Comparison of ENCODE assay signal across 8 mouse cellular contexts in the genomic region with DNA sequence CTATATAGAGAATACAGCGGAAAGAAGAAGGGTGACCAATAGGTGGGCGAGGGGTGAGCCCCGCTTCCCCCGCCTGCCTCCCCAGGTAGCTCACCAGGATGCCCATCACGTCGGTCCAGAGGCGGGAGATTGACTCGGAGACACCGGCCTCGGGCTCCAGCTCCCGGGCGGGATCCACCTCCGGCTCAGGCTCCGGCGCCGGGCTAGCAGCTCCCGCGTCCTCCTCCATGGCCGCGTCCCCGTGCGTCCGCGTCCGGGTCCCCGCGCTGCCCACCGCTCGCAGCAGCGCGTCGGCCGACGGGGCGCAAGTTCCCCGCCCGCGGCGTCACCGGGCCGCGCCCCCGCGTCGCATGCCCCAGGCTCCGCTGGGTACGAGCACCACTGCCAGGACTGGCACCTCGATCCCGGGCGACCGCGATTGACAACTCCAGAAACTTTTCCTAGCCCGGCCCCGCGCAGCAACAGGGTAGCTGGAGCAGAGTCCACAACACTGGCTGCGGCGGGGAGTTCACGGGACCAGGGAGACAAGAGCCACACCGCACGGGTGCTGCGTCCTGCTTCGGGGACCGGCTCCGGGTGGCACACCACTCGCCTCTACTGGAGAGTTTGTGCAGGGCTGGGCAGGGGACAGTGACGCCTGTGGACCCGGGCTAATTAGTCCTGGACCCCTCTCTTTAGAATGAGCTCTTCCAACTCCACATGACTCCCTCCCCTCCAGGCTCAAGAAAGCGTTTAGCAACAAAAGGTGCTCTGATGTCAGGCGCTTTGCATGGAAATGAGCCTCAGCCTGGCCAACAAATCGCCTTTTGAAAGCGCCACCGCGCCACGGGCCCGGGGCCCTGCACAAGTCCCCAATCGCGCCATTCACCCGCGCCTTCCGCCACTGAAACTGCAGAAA. TPM values are rescaled to one million over a fixed set of nuclear protein-coding genes. Genes with fewer than 3 reads are reported as not detected.
A peak's percentile ranks its signal among the peaks of the same experiment; 100 is the strongest.
DNase-seq lines count a peak whose midpoint lies in the region; ATAC-seq and TF ChIP-seq lines count a peak whose summit lies in the region.

Sash1 (minus strand) TSS at position 441 of the 898 bp plus-strand sequence.

- ATAC-seq in Patski: peak; percentile 92
- peak; percentile 93 for ATAC-seq in hindbrain, embryonic 12.5 days (ENCODE audit: low FRiP score)
- ATAC-seq in lung, postnatal 0 days: peak; percentile 94

- no peaks in the 10 kb centered on the region for H3K9me3 ChIP-seq in hindbrain, embryonic 12.5 days (replicated peaks)
- H3K9me3 ChIP-seq in lung, postnatal 0 days (ENCODE audit: low read length): no peaks in the 10 kb centered on the region

- TF ChIP-seq EP300 in lung, postnatal 0 days (IDR thresholded peaks at IDR 0.05): peak; percentile 64; the same call in 1 of the 2 replicates

- H3K27ac ChIP-seq in hindbrain, embryonic 12.5 days: peak within 1 kb of the TSS; percentile 90
- peak within 1 kb of the TSS; percentile 97 for H3K27ac ChIP-seq in lung, postnatal 0 days (ENCODE audit: low read length)

- H3K4me3 ChIP-seq in hindbrain, embryonic 12.5 days: peak within 1 kb of the TSS; percentile 53
- peak within 1 kb of the TSS; percentile 75 for H3K4me3 ChIP-seq in lung, postnatal 0 days (ENCODE audit: low read depth, low read length)

- TF ChIP-seq CTCF in Patski (IDR thresholded peaks at IDR 0.05): no peak
- no peak; the same call in 1 of the 2 replicates for TF ChIP-seq CTCF in lung, postnatal 0 days (IDR thresholded peaks at IDR 0.05)

- H3K4me1 ChIP-seq in hindbrain, embryonic 12.5 days: peaks cover 20% of the 10 kb centered on the region
- H3K4me1 ChIP-seq in lung, postnatal 0 days (ENCODE audit: insufficient read depth, low read depth, low read length): peaks cover 11% of the 10 kb centered on the region

- peak within 1 kb of the TSS; percentile 68 for H3K4me2 ChIP-seq in hindbrain, embryonic 12.5 days (replicated peaks)
- peak within 1 kb of the TSS; percentile 58 for H3K4me2 ChIP-seq in lung, postnatal 0 days (replicated peaks; ENCODE audit: low read depth, low read length)

- CTCF ChIA-PET in Patski (lab: Charles Lee): interaction anchor here (0.8 to 1.3 kb wide), 3 partner anchors 11 to 94 kb away, joined by 3 to 4 read pairs (median 3); no protein-coding TSS in a partner anchor

- H3K36me3 ChIP-seq in hindbrain, embryonic 12.5 days: no peaks in the 10 kb centered on the region
- no peaks in the 10 kb centered on the region for H3K36me3 ChIP-seq in lung, postnatal 0 days (ENCODE audit: insufficient read depth, low read length)

- WGBS in hindbrain, embryonic 12.5 days: under 1% methylated on average over 79 of the region's 80 CpGs
- WGBS in lung, postnatal 0 days: under 1% methylated on average over 60 of the region's 80 CpGs

- peak within 1 kb of the TSS; percentile 63 for H3K9ac ChIP-seq in hindbrain, embryonic 12.5 days
- peak within 1 kb of the TSS; percentile 78 for H3K9ac ChIP-seq in lung, postnatal 0 days (replicated peaks; ENCODE audit: low read depth)

- POLR2A ChIA-PET in Patski (lab: Charles Lee): interaction anchor here (0.6 to 1.4 kb wide), 3 partner anchors 35 to 80 kb away, joined by 3 read pairs; no protein-coding TSS in a partner anchor

- DNase-seq in Patski (ENCODE audit: low read depth, low spot score): peak; percentile 65
- peak; percentile 72 to 81 for DNase-seq in cerebellum, postnatal 10 days
- peak; percentile 51 to 70 for DNase-seq in frontal cortex, postnatal 25 days (ENCODE audit: low spot score in 2 of 2)
- DNase-seq in layer of hippocampus, postnatal 14 days (ENCODE audit: low spot score in 2 of 2): peak; percentile 70 to 81
- DNase-seq in lung, postnatal 0 days (ENCODE audit: low spot score): peak; percentile 95
- DNase-seq in ovary, postnatal 14 days (ENCODE audit: low spot score): peak; percentile 76
- peak; percentile 4 to 11 for DNase-seq in thymus, postnatal 10 days (ENCODE audit: low spot score in 2 of 2)

- H3K27me3 ChIP-seq in Patski: no peaks in the 10 kb centered on the region
- H3K27me3 ChIP-seq in hindbrain, embryonic 12.5 days: no peaks in the 10 kb centered on the region
- no peaks in the 10 kb centered on the region for H3K27me3 ChIP-seq in lung, postnatal 0 days (replicated peaks; ENCODE audit: insufficient read depth, low read length)

- in situ Hi-C loops in Patski (cut with MboI; ENCODE audit: low pct_unique_long_range_greater_than_20kb): no loop called here

RNA-seq across cellular contexts. Expression of gene Sash1, which starts in this region (rescaled TPM):
- polyA plus RNA-seq in Patski (2021): 86.3 TPM
- 4.4 and 5.5 TPM in 2 replicates for polyA plus RNA-seq in hindbrain, embryonic 12.5 days (2016; fragmentation: Nextera tagmentation; extraction: Ambion mirVana)
- 10 to 100 TPM; 88.3 to 90.1 TPM for total RNA-seq in layer of hippocampus, postnatal 14 days (2021)
- polyA plus RNA-seq in lung, postnatal 0 days (2015; fragmentation: Nextera tagmentation; extraction: Ambion mirVana): 10.1 and 13.5 TPM in 2 replicates

Comparison
In these comparisons a context has a peak if more than half of its experiments do, and no peak if none do; other contexts are left out.
1. Peak in every context shown above with its lines: DNase-seq, ATAC-seq, H3K4me3 ChIP-seq and H3K27ac ChIP-seq.
2. DNase-seq: peak in every context shown above with its lines; median percentile 95 in lung, postnatal 0 days; 76 in cerebellum, postnatal 10 days; 76 in ovary, postnatal 14 days; 76 in layer of hippocampus, postnatal 14 days; 65 in Patski; 60 in frontal cortex, postnatal 25 days; 8 in thymus, postnatal 10 days.